Mouse (Mus musculus) MEL (cell line): ENCODE measurements around the gene Map3k20. TPM values are rescaled to one million over a fixed set of nuclear protein-coding genes. Genes with fewer than 3 reads are reported as not detected.

Experiments
- DNase-seq: peaks from one replicate; pipeline ENCODE4 v3.0.0; 2011; ENCODE audit warnings: low read depth, low spot score
- H3K27ac ChIP-seq: 2 replicates; pipeline ENCODE4 v1.5.1; 2012; ENCODE audit warnings: low read depth, mild to moderate bottlenecking, control low read depth, low read length, moderate library complexity; ENCODE audit not compliant: control insufficient read depth
- H3K27me3 ChIP-seq, 2 experiments: fragments of 150-350 bp in 1 of 2; sonication (generic) in 1 of 2; 2 replicates each; pipeline ENCODE4 v1.6.1; 2012; ENCODE audit warnings: low read length in 2 of 2, mild to moderate bottlenecking in 2 of 2, improper control_type of control experiment in 1 of 2, moderate library complexity in 1 of 2; ENCODE audit not compliant: insufficient read depth in 2 of 2, control insufficient read depth in 1 of 2
- H3K36me3 ChIP-seq, 2 experiments: 2 replicates each; pipeline ENCODE4 v1.6.1; 2012 to 2014; ENCODE audit warnings: low read length in 2 of 2, improper control_type of control experiment in 1 of 2, inconsistent platforms in 1 of 2, mild to moderate bottlenecking in 1 of 2; ENCODE audit not compliant: insufficient read depth in 2 of 2, control insufficient read depth in 1 of 2
- H3K4me1 ChIP-seq, 2 experiments: fragments of 150-350 bp in 1 of 2; sonication (generic) in 1 of 2; 2 replicates each; pipeline ENCODE4 v1.6.1; 2012; ENCODE audit warnings: low read length in 2 of 2, improper control_type of control experiment in 1 of 2, mild to moderate bottlenecking in 1 of 2; ENCODE audit not compliant: insufficient read depth in 2 of 2, control insufficient read depth in 1 of 2
- H3K4me3 ChIP-seq, 2 experiments: fragments of 150-350 bp in 1 of 2; sonication (generic) in 1 of 2; 2 replicates each; pipeline ENCODE4 v1.5.1; 2012; ENCODE audit warnings: low read depth in 2 of 2, low read length in 2 of 2, mild to moderate bottlenecking in 2 of 2, moderate library complexity in 2 of 2, control low read depth in 1 of 2, improper control_type of control experiment in 1 of 2; ENCODE audit not compliant: control insufficient read depth in 1 of 2, insufficient read depth in 1 of 2
- H3K79me2 ChIP-seq: 2 replicates; pipeline ENCODE4 v1.6.1; 2012; ENCODE audit warnings: mild to moderate bottlenecking, low read length, moderate library complexity; ENCODE audit not compliant: control insufficient read depth, poor library complexity, insufficient read depth
- H3K9ac ChIP-seq: 2 replicates; pipeline ENCODE4 v1.6.1; 2012; ENCODE audit warnings: low read depth, mild to moderate bottlenecking, control low read depth, low read length, moderate library complexity; ENCODE audit not compliant: control insufficient read depth, poor library complexity, severe bottlenecking
- H3K9me3 ChIP-seq: fragments of 150-350 bp; sonication (generic); replicated peaks from 2 replicates; pipeline ENCODE4 v1.6.1; 2012; ENCODE audit warnings: mild to moderate bottlenecking, low read length, improper control_type of control experiment, moderate library complexity; ENCODE audit not compliant: insufficient read depth
- CHD1 ChIP-seq: IDR thresholded peaks from 2 replicates; pipeline ENCODE4 v1.6.1; 2012; ENCODE audit warnings: low read depth, mild to moderate bottlenecking, inconsistent platforms, low read length, improper control_type of control experiment
- CTCF ChIP-seq, 3 experiments: IDR thresholded peaks in 2 of 3; conservative IDR thresholded peaks in 1 of 3; 2 replicates each; pipeline ENCODE4 v1.5.1; 2011 to 2012; ENCODE audit warnings: low read length in 3 of 3, low read depth in 2 of 3, mild to moderate bottlenecking in 2 of 3, improper control_type of control experiment in 1 of 3, inconsistent platforms in 1 of 3, mixed read lengths in 1 of 3, moderate library complexity in 1 of 3; ENCODE audit not compliant: control insufficient read depth in 1 of 3, insufficient read depth in 1 of 3, poor library complexity in 1 of 3, severe bottlenecking in 1 of 3
- EP300 ChIP-seq, 2 experiments: IDR thresholded peaks; 2 replicates each; pipeline ENCODE4 v1.6.1; 2011; ENCODE audit warnings: improper control_type of control experiment in 2 of 2, low read length in 2 of 2, low read depth in 1 of 2, mild to moderate bottlenecking in 1 of 2
- ETS1 ChIP-seq: IDR thresholded peaks from 2 replicates; pipeline ENCODE4 v1.6.1; 2012; ENCODE audit warnings: low read depth, mild to moderate bottlenecking, inconsistent platforms, low read length, improper control_type of control experiment, moderate library complexity
- KAT2A ChIP-seq: conservative IDR thresholded peaks from 2 replicates; pipeline ENCODE4 v1.6.1; 2012; ENCODE audit warnings: low read depth, low read length, improper control_type of control experiment, inconsistent platforms
- MAFK ChIP-seq: IDR thresholded peaks from 2 replicates; pipeline ENCODE4 v1.6.1; 2011; ENCODE audit warnings: low read depth, mild to moderate bottlenecking, low read length, improper control_type of control experiment, borderline replicate concordance
- MAX ChIP-seq: IDR thresholded peaks from 2 replicates; pipeline ENCODE4 v1.6.1; 2011; ENCODE audit warnings: low read length, improper control_type of control experiment
- MEF2A ChIP-seq: IDR thresholded peaks from 2 replicates; pipeline ENCODE4 v1.6.1; 2014; ENCODE audit warnings: low read depth, mild to moderate bottlenecking, inconsistent platforms, low read length, improper control_type of control experiment; ENCODE audit not compliant: poor library complexity, insufficient replicate concordance, severe bottlenecking; ENCODE audit errors: extremely low read depth
- MXI1 ChIP-seq: IDR thresholded peaks from 2 replicates; pipeline ENCODE4 v1.6.1; 2011; ENCODE audit warnings: mild to moderate bottlenecking, low read depth, low read length, improper control_type of control experiment
- MYC ChIP-seq: IDR thresholded peaks from 2 replicates; pipeline ENCODE4 v1.6.1; 2011; ENCODE audit warnings: low read depth, mild to moderate bottlenecking, low read length, improper control_type of control experiment, moderate library complexity
- NELFE ChIP-seq: IDR thresholded peaks from 2 replicates; pipeline ENCODE4 v1.6.1; 2011; ENCODE audit warnings: low read depth, low read length, improper control_type of control experiment
- NRF1 ChIP-seq: IDR thresholded peaks from 2 replicates; pipeline ENCODE4 v1.6.1; 2014; ENCODE audit warnings: low read depth, mild to moderate bottlenecking, inconsistent platforms, low read length, improper control_type of control experiment, moderate library complexity; ENCODE audit not compliant: poor library complexity, insufficient read depth, severe bottlenecking
- POLR2AphosphoS5 ChIP-seq: IDR thresholded peaks from 2 replicates; pipeline ENCODE4 v1.6.1; 2012; ENCODE audit warnings: low read depth, borderline replicate concordance, mild to moderate bottlenecking, inconsistent platforms, low read length, moderate library complexity, mixed read lengths
- RAD21 ChIP-seq: IDR thresholded peaks from 2 replicates; pipeline ENCODE4 v1.6.1; 2011; ENCODE audit warnings: mild to moderate bottlenecking, low read depth, low read length, improper control_type of control experiment
- SIN3A ChIP-seq: IDR thresholded peaks from 2 replicates; pipeline ENCODE4 v1.6.1; 2012; ENCODE audit warnings: low read length, improper control_type of control experiment, inconsistent platforms
- SMC3 ChIP-seq: IDR thresholded peaks from 2 replicates; pipeline ENCODE4 v1.6.1; 2011; ENCODE audit warnings: low read depth, low read length, improper control_type of control experiment
- TBP ChIP-seq: IDR thresholded peaks from 2 replicates; pipeline ENCODE4 v1.8.0; 2011; ENCODE audit warnings: low read depth, low read length, improper control_type of control experiment
- USF1 ChIP-seq: IDR thresholded peaks from 2 replicates; pipeline ENCODE4 v1.6.1; 2014; ENCODE audit warnings: low read depth, mild to moderate bottlenecking, inconsistent platforms, low read length, improper control_type of control experiment, moderate library complexity
- USF2 ChIP-seq, 2 experiments: IDR thresholded peaks; 2 replicates each; pipeline ENCODE4 v1.6.1; 2011 to 2012; ENCODE audit warnings: improper control_type of control experiment in 2 of 2, low read length in 2 of 2, borderline replicate concordance in 1 of 2, inconsistent platforms in 1 of 2, low read depth in 1 of 2, mild to moderate bottlenecking in 1 of 2; ENCODE audit not compliant: insufficient read depth in 1 of 2
- ZKSCAN1 ChIP-seq: IDR thresholded peaks from 2 replicates; pipeline ENCODE4 v1.6.1; 2012; ENCODE audit warnings: low read depth, mild to moderate bottlenecking, inconsistent platforms, low read length, improper control_type of control experiment, moderate library complexity
- ZNF384 ChIP-seq: IDR thresholded peaks from 2 replicates; pipeline ENCODE4 v1.6.1; 2012; ENCODE audit warnings: low read depth, mild to moderate bottlenecking, inconsistent platforms, low read length, improper control_type of control experiment
- polyA plus RNA-seq, 2 experiments: library from polyadenylated mRNA; stranded (reverse) in 1 of 2; unstranded in 1 of 2; fragments of >175 nt in 1 of 2; fragments of >200 nt in 1 of 2; gene quantifications; 2 replicates each; pipeline versions ENCODE4 v1.2.1 to v1.2.4; 2012; ENCODE audit warnings: low replicate concordance in 2 of 2, low read depth in 1 of 2; ENCODE audit not compliant: insufficient read length in 2 of 2, insufficient read depth in 1 of 2, missing spikeins in 1 of 2
- total RNA-seq: library from RNA; depleted of rRNA; stranded (reverse); fragments of 300-350 nt; gene quantifications from 2 replicates; pipeline ENCODE4 v1.2.3, GENCODE M21; 2012

Map3k20 gene
- total and polyA plus RNA-seq, 3 experiments, result 7.4 to 9.6 TPM; not detected in 1

- Histone ChIP-seq H3K27me3 (no peaks in the 10 kb centered on the region), H3K79me2 (no peaks in the 10 kb centered on the region), H3K36me3 (no peaks in the 10 kb centered on the region), H3K27ac (no peak overlapping the region), H3K9me3 (no peaks in the 10 kb centered on the region), H3K4me3 (no peak overlapping the region), H3K4me1 (no peaks in the 10 kb centered on the region), H3K9ac (no peak overlapping the region)
- DNase-seq, result no peak
- TF ChIP-seq MYC (no peak), NRF1 (no peak), MAFK (no peak), MXI1 (no peak), USF2 (IDR thresholded peaks at IDR 0.05; ENCODE audit: borderline replicate concordance in 1 of 2, insufficient read depth in 1 of 2, low read depth in 1 of 2, low read length in 2 of 2) (no peak), TBP (no peak), MAX (no peak), MEF2A (no peak), KAT2A (no peak), ZNF384 (no peak), CTCF (IDR thresholded peaks at IDR 0.05 in 2 of 3, conservative IDR thresholded peaks at IDR 0.05 in 1 of 3; ENCODE audit: control insufficient read depth in 1 of 3, insufficient read depth in 1 of 3, low read depth in 2 of 3, low read length in 3 of 3, poor library complexity in 1 of 3, severe bottlenecking in 1 of 3) (no peak), POLR2AphosphoS5 (no peak), NELFE (no peak), ETS1 (no peak), USF1 (no peak), CHD1 (no peak), SIN3A (no peak), ZKSCAN1 (no peak)
These were observed 111.5 kb downstream of the Map3k20 start for GRCm38 (mm10) chr2:72396934-72397333.

GRCm38 (mm10) chr2:72398227-72398626 is 112.8 kb downstream of the Map3k20 start:
- Histone ChIP-seq H3K79me2 (no peaks in the 10 kb centered on the region), H3K27ac (no peak overlapping the region), H3K36me3 (no peaks in the 10 kb centered on the region), H3K9ac (no peak overlapping the region), H3K4me3 (no peak overlapping the region), H3K4me1 (no peaks in the 10 kb centered on the region), H3K27me3 (no peaks in the 10 kb centered on the region), H3K9me3 (no peaks in the 10 kb centered on the region)
- peak; percentile 50 for DNase-seq
- TF ChIP-seq CTCF (IDR thresholded peaks at IDR 0.05 in 2 of 3, conservative IDR thresholded peaks at IDR 0.05 in 1 of 3; ENCODE audit: control insufficient read depth in 1 of 3, insufficient read depth in 1 of 3, low read depth in 2 of 3, low read length in 3 of 3, poor library complexity in 1 of 3, severe bottlenecking in 1 of 3) (peak; percentile 64 to 86 (median 64)), EP300 (IDR thresholded peaks at IDR 0.05; ENCODE audit: low read depth in 1 of 2, low read length in 2 of 2) (no peak), SMC3 (peak; percentile 58), RAD21 (peak; percentile 26)
